Mouse (Mus musculus) MEL (cell line): Measurements from ENCODE around the gene Prim2. TPM values are rescaled to one million over a fixed set of nuclear protein-coding genes. Genes with fewer than 3 reads are reported as not detected.

ENCODE experiments used
- DNase-seq: peaks from one replicate; pipeline ENCODE4 v3.0.0; 2011; ENCODE audit warnings: low read depth, low spot score
- H3K27ac ChIP-seq: 2 replicates; pipeline ENCODE4 v1.5.1; 2012; ENCODE audit warnings: low read depth, mild to moderate bottlenecking, control low read depth, low read length, moderate library complexity; ENCODE audit not compliant: control insufficient read depth
- H3K27me3 ChIP-seq, 2 experiments: fragments of 150-350 bp in 1 of 2; sonication (generic) in 1 of 2; 2 replicates each; pipeline ENCODE4 v1.6.1; 2012; ENCODE audit warnings: low read length in 2 of 2, mild to moderate bottlenecking in 2 of 2, improper control_type of control experiment in 1 of 2, moderate library complexity in 1 of 2; ENCODE audit not compliant: insufficient read depth in 2 of 2, control insufficient read depth in 1 of 2
- H3K36me3 ChIP-seq, 2 experiments: 2 replicates each; pipeline ENCODE4 v1.6.1; 2012 to 2014; ENCODE audit warnings: low read length in 2 of 2, improper control_type of control experiment in 1 of 2, inconsistent platforms in 1 of 2, mild to moderate bottlenecking in 1 of 2; ENCODE audit not compliant: insufficient read depth in 2 of 2, control insufficient read depth in 1 of 2
- H3K4me1 ChIP-seq, 2 experiments: fragments of 150-350 bp in 1 of 2; sonication (generic) in 1 of 2; 2 replicates each; pipeline ENCODE4 v1.6.1; 2012; ENCODE audit warnings: low read length in 2 of 2, improper control_type of control experiment in 1 of 2, mild to moderate bottlenecking in 1 of 2; ENCODE audit not compliant: insufficient read depth in 2 of 2, control insufficient read depth in 1 of 2
- H3K4me3 ChIP-seq, 2 experiments: fragments of 150-350 bp in 1 of 2; sonication (generic) in 1 of 2; 2 replicates each; pipeline ENCODE4 v1.5.1; 2012; ENCODE audit warnings: low read depth in 2 of 2, low read length in 2 of 2, mild to moderate bottlenecking in 2 of 2, moderate library complexity in 2 of 2, control low read depth in 1 of 2, improper control_type of control experiment in 1 of 2; ENCODE audit not compliant: control insufficient read depth in 1 of 2, insufficient read depth in 1 of 2
- H3K79me2 ChIP-seq: 2 replicates; pipeline ENCODE4 v1.6.1; 2012; ENCODE audit warnings: mild to moderate bottlenecking, low read length, moderate library complexity; ENCODE audit not compliant: control insufficient read depth, poor library complexity, insufficient read depth
- H3K9ac ChIP-seq: 2 replicates; pipeline ENCODE4 v1.6.1; 2012; ENCODE audit warnings: low read depth, mild to moderate bottlenecking, control low read depth, low read length, moderate library complexity; ENCODE audit not compliant: control insufficient read depth, poor library complexity, severe bottlenecking
- H3K9me3 ChIP-seq: fragments of 150-350 bp; sonication (generic); replicated peaks from 2 replicates; pipeline ENCODE4 v1.6.1; 2012; ENCODE audit warnings: mild to moderate bottlenecking, low read length, improper control_type of control experiment, moderate library complexity; ENCODE audit not compliant: insufficient read depth
- CHD1 ChIP-seq: IDR thresholded peaks from 2 replicates; pipeline ENCODE4 v1.6.1; 2012; ENCODE audit warnings: low read depth, mild to moderate bottlenecking, inconsistent platforms, low read length, improper control_type of control experiment
- CHD2 ChIP-seq: IDR thresholded peaks from 2 replicates; pipeline ENCODE4 v1.6.1; 2011; ENCODE audit warnings: low read length, improper control_type of control experiment
- CTCF ChIP-seq, 3 experiments: IDR thresholded peaks in 2 of 3; conservative IDR thresholded peaks in 1 of 3; 2 replicates each; pipeline ENCODE4 v1.5.1; 2011 to 2012; ENCODE audit warnings: low read length in 3 of 3, low read depth in 2 of 3, mild to moderate bottlenecking in 2 of 3, improper control_type of control experiment in 1 of 3, inconsistent platforms in 1 of 3, mixed read lengths in 1 of 3, moderate library complexity in 1 of 3; ENCODE audit not compliant: control insufficient read depth in 1 of 3, insufficient read depth in 1 of 3, poor library complexity in 1 of 3, severe bottlenecking in 1 of 3
- E2F4 ChIP-seq: IDR thresholded peaks from 2 replicates; pipeline ENCODE4 v1.6.1; 2011; ENCODE audit warnings: low read depth, low read length, improper control_type of control experiment, borderline replicate concordance
- ELF1 ChIP-seq: IDR thresholded peaks from 2 replicates; pipeline ENCODE4 v1.6.1; 2014; ENCODE audit warnings: low read depth, mild to moderate bottlenecking, inconsistent platforms, low read length, improper control_type of control experiment, moderate library complexity
- EP300 ChIP-seq, 2 experiments: IDR thresholded peaks; 2 replicates each; pipeline ENCODE4 v1.6.1; 2011; ENCODE audit warnings: improper control_type of control experiment in 2 of 2, low read length in 2 of 2, low read depth in 1 of 2, mild to moderate bottlenecking in 1 of 2
- ETS1 ChIP-seq: IDR thresholded peaks from 2 replicates; pipeline ENCODE4 v1.6.1; 2012; ENCODE audit warnings: low read depth, mild to moderate bottlenecking, inconsistent platforms, low read length, improper control_type of control experiment, moderate library complexity
- GABPA ChIP-seq: IDR thresholded peaks from 2 replicates; pipeline ENCODE4 v1.6.1; 2012; ENCODE audit warnings: low read depth, mild to moderate bottlenecking, inconsistent platforms, low read length, improper control_type of control experiment, moderate library complexity
- GATA1 ChIP-seq: IDR thresholded peaks from 2 replicates; pipeline ENCODE4 v1.6.1; 2011; ENCODE audit warnings: low read depth, low read length, improper control_type of control experiment
- HCFC1 ChIP-seq: IDR thresholded peaks from 2 replicates; pipeline ENCODE4 v1.6.1; 2012; ENCODE audit warnings: low read depth, mild to moderate bottlenecking, inconsistent platforms, low read length, improper control_type of control experiment, moderate library complexity
- JUND ChIP-seq: IDR thresholded peaks from 2 replicates; pipeline ENCODE4 v1.6.1; 2011; ENCODE audit warnings: low read depth, mild to moderate bottlenecking, improper control_type of control experiment, low read length
- KAT2A ChIP-seq: conservative IDR thresholded peaks from 2 replicates; pipeline ENCODE4 v1.6.1; 2012; ENCODE audit warnings: low read depth, low read length, improper control_type of control experiment, inconsistent platforms
- MEF2A ChIP-seq: IDR thresholded peaks from 2 replicates; pipeline ENCODE4 v1.6.1; 2014; ENCODE audit warnings: low read depth, mild to moderate bottlenecking, inconsistent platforms, low read length, improper control_type of control experiment; ENCODE audit not compliant: poor library complexity, insufficient replicate concordance, severe bottlenecking; ENCODE audit errors: extremely low read depth
- MXI1 ChIP-seq: IDR thresholded peaks from 2 replicates; pipeline ENCODE4 v1.6.1; 2011; ENCODE audit warnings: mild to moderate bottlenecking, low read depth, low read length, improper control_type of control experiment
- MYB ChIP-seq: IDR thresholded peaks from 2 replicates; pipeline ENCODE4 v1.6.1; 2011; ENCODE audit warnings: mild to moderate bottlenecking, low read depth, low read length, improper control_type of control experiment
- MYC ChIP-seq: IDR thresholded peaks from 2 replicates; pipeline ENCODE4 v1.6.1; 2011; ENCODE audit warnings: low read depth, mild to moderate bottlenecking, low read length, improper control_type of control experiment, moderate library complexity
- NELFE ChIP-seq: IDR thresholded peaks from 2 replicates; pipeline ENCODE4 v1.6.1; 2011; ENCODE audit warnings: low read depth, low read length, improper control_type of control experiment
- POLR2A ChIP-seq, 2 experiments: IDR thresholded peaks; 2 replicates each; pipeline ENCODE4 v1.6.1; 2011 to 2012; ENCODE audit warnings: low read length in 2 of 2, mild to moderate bottlenecking in 2 of 2, control low read depth in 1 of 2, improper control_type of control experiment in 1 of 2, low read depth in 1 of 2, moderate library complexity in 1 of 2; ENCODE audit not compliant: control insufficient read depth in 1 of 2, insufficient read depth in 1 of 2, poor library complexity in 1 of 2
- POLR2AphosphoS2 ChIP-seq: IDR thresholded peaks from 2 replicates; pipeline ENCODE4 v1.6.1; 2011; ENCODE audit warnings: low read length, improper control_type of control experiment
- POLR2AphosphoS5 ChIP-seq: IDR thresholded peaks from 2 replicates; pipeline ENCODE4 v1.6.1; 2012; ENCODE audit warnings: low read depth, borderline replicate concordance, mild to moderate bottlenecking, inconsistent platforms, low read length, moderate library complexity, mixed read lengths
- RCOR1 ChIP-seq: IDR thresholded peaks from 2 replicates; pipeline ENCODE4 v1.6.1; 2012; ENCODE audit warnings: low read depth, mild to moderate bottlenecking, inconsistent platforms, low read length, improper control_type of control experiment
- SIN3A ChIP-seq: IDR thresholded peaks from 2 replicates; pipeline ENCODE4 v1.6.1; 2012; ENCODE audit warnings: low read length, improper control_type of control experiment, inconsistent platforms
- SMC3 ChIP-seq: IDR thresholded peaks from 2 replicates; pipeline ENCODE4 v1.6.1; 2011; ENCODE audit warnings: low read depth, low read length, improper control_type of control experiment
- TBP ChIP-seq: IDR thresholded peaks from 2 replicates; pipeline ENCODE4 v1.8.0; 2011; ENCODE audit warnings: low read depth, low read length, improper control_type of control experiment
- TCF12 ChIP-seq: IDR thresholded peaks from 2 replicates; pipeline ENCODE4 v1.6.1; 2014; ENCODE audit warnings: low read depth, mild to moderate bottlenecking, inconsistent platforms, low read length, improper control_type of control experiment, moderate library complexity
- UBTF ChIP-seq: IDR thresholded peaks from 2 replicates; pipeline ENCODE4 v1.6.1; 2012; ENCODE audit warnings: low read depth, mild to moderate bottlenecking, inconsistent platforms, low read length, improper control_type of control experiment, moderate library complexity, borderline replicate concordance; ENCODE audit not compliant: insufficient read depth
- USF1 ChIP-seq: IDR thresholded peaks from 2 replicates; pipeline ENCODE4 v1.6.1; 2014; ENCODE audit warnings: low read depth, mild to moderate bottlenecking, inconsistent platforms, low read length, improper control_type of control experiment, moderate library complexity
- ZC3H11A ChIP-seq: IDR thresholded peaks from 2 replicates; pipeline ENCODE4 v1.6.1; 2012; ENCODE audit warnings: low read depth, mild to moderate bottlenecking, inconsistent platforms, low read length, improper control_type of control experiment
- polyA plus RNA-seq, 2 experiments: library from polyadenylated mRNA; stranded (reverse) in 1 of 2; unstranded in 1 of 2; fragments of >175 nt in 1 of 2; fragments of >200 nt in 1 of 2; gene quantifications; 2 replicates each; pipeline versions ENCODE4 v1.2.1 to v1.2.4; 2012; ENCODE audit warnings: low replicate concordance in 2 of 2, low read depth in 1 of 2; ENCODE audit not compliant: insufficient read length in 2 of 2, insufficient read depth in 1 of 2, missing spikeins in 1 of 2
- total RNA-seq: library from RNA; depleted of rRNA; stranded (reverse); fragments of 300-350 nt; gene quantifications from 2 replicates; pipeline ENCODE4 v1.2.3, GENCODE M21; 2012

The Prim2 gene
- total and polyA plus RNA-seq, 3 experiments = 36.1 to 48.9 TPM; not detected in 1

GRCm38 (mm10) chr1:33604087-33604699 is 65.4 kb downstream of the Prim2 start:
- no peaks in the 10 kb centered on the region for H3K9me3 ChIP-seq
- no peak for TF ChIP-seq SIN3A
- no peak for TF ChIP-seq KAT2A
- TF ChIP-seq MEF2A = no peak
- TF ChIP-seq MXI1 = no peak
- no peak for TF ChIP-seq ELF1
- TF ChIP-seq USF1 = no peak
- TF ChIP-seq TBP = no peak
- TF ChIP-seq E2F4 = no peak
- no peak for TF ChIP-seq ZC3H11A
- TF ChIP-seq ETS1 = no peak
- no peak for TF ChIP-seq POLR2A (IDR thresholded peaks at IDR 0.05; ENCODE audit: control insufficient read depth in 1 of 2, insufficient read depth in 1 of 2, low read depth in 1 of 2, low read length in 2 of 2, poor library complexity in 1 of 2)
- no peak for TF ChIP-seq NELFE
- TF ChIP-seq SMC3 = no peak
- TF ChIP-seq EP300 (IDR thresholded peaks at IDR 0.05; ENCODE audit: low read depth in 1 of 2, low read length in 2 of 2) = no peak
- TF ChIP-seq, all 39 proteins: peak for 0
- no peaks in the 10 kb centered on the region for H3K79me2 ChIP-seq
- no peak overlapping the region for H3K27ac ChIP-seq
- no peak overlapping the region for H3K9ac ChIP-seq
- H3K27me3 ChIP-seq = no peaks in the 10 kb centered on the region
- DNase-seq = no peak
- no peak overlapping the region for H3K4me3 ChIP-seq
- H3K36me3 ChIP-seq = no peaks in the 10 kb centered on the region; a peak in 1 of 4 replicates
- H3K4me1 ChIP-seq = no peaks in the 10 kb centered on the region

- Histone ChIP-seq H3K4me3 (no peak overlapping the region), H3K9ac (no peak overlapping the region), H3K9me3 (no peaks in the 10 kb centered on the region), H3K27me3 (no peaks in the 10 kb centered on the region), H3K27ac (no peak overlapping the region)
- TF ChIP-seq POLR2AphosphoS2 = no peak
- TF ChIP-seq CTCF (IDR thresholded peaks at IDR 0.05 in 2 of 3, conservative IDR thresholded peaks at IDR 0.05 in 1 of 3; ENCODE audit: control insufficient read depth in 1 of 3, insufficient read depth in 1 of 3, low read depth in 2 of 3, low read length in 3 of 3, poor library complexity in 1 of 3, severe bottlenecking in 1 of 3) = no peak
- TF ChIP-seq NELFE = no peak
- TF ChIP-seq POLR2AphosphoS5 = no peak
- no peak for TF ChIP-seq MXI1
- no peak for TF ChIP-seq EP300 (IDR thresholded peaks at IDR 0.05; ENCODE audit: low read depth in 1 of 2, low read length in 2 of 2)
- TF ChIP-seq TCF12 = no peak
- TF ChIP-seq SIN3A = no peak
- TF ChIP-seq MYC = no peak
- no peak for TF ChIP-seq GATA1
- no peak for TF ChIP-seq HCFC1
- no peak for TF ChIP-seq RCOR1
- TF ChIP-seq GABPA = no peak
- no peak for TF ChIP-seq CHD2
- TF ChIP-seq MYB = no peak
- no peak for TF ChIP-seq ELF1
- TF ChIP-seq JUND = no peak
- TF ChIP-seq UBTF = no peak
- TF ChIP-seq USF1 = no peak
- no peak for TF ChIP-seq CHD1
- TF ChIP-seq, all 39 proteins: peak for 0
- H3K4me1 ChIP-seq = no peaks in the 10 kb centered on the region
- peaks cover 2% of the 10 kb centered on the region; the same call in 1 of the 2 replicates for H3K79me2 ChIP-seq
- H3K36me3 ChIP-seq = no peaks in the 10 kb centered on the region
- no peak for DNase-seq
These were observed 69.9 kb downstream of the Prim2 start for GRCm38 (mm10) chr1:33599698-33600097.
